Mouse (Mus musculus) lung, adult 2 months (tissue): ENCODE results near the gene 9930022D16Rik.

ENCODE experiments used
- CTCF ChIP-seq: fragments of 200-500 bp; IDR thresholded peaks from 2 replicates; pipeline ENCODE4 v1.5.1; 2011; ENCODE audit warnings: mild to moderate bottlenecking, low read length, control low read depth; ENCODE audit not compliant: insufficient read depth
- POLR2A ChIP-seq: fragments of 200-500 bp; IDR thresholded peaks from 2 replicates; pipeline ENCODE4 v1.6.1; 2011; ENCODE audit warnings: low read depth, mild to moderate bottlenecking, control low read depth, low read length, borderline replicate concordance; ENCODE audit errors: extremely low read depth

- no peak for TF ChIP-seq CTCF
- no peak for TF ChIP-seq POLR2A
Measured at GRCm38 (mm10) chr11:109391200-109391599, 22.5 kb upstream of the 9930022D16Rik start.
